Mouse (Mus musculus) heart, postnatal 36 days (tissue): ENCODE data around the gene Rnf38. TPM values are rescaled to one million over a fixed set of nuclear protein-coding genes. Genes with fewer than 3 reads are reported as not detected.

Source experiments
- DNase-seq, 2 experiments: peaks; one replicate each; pipeline ENCODE4 v3.0.0; 2021 to 2022
- intact Hi-C: fragments of 180-260 bp; cut with DNase I; formaldehyde crosslinking; loops from one replicate; pipeline ENCODE4 v1.15.1; 2025
- total RNA-seq, 2 experiments: library from RNA; stranded (reverse); gene quantifications; 2 replicates each; pipeline ENCODE4 v1.2.3; 2021

Rnf38 gene
- total RNA-seq, 2 experiments from 2014 or later: 32.0 to 36.4 TPM

DNA sequence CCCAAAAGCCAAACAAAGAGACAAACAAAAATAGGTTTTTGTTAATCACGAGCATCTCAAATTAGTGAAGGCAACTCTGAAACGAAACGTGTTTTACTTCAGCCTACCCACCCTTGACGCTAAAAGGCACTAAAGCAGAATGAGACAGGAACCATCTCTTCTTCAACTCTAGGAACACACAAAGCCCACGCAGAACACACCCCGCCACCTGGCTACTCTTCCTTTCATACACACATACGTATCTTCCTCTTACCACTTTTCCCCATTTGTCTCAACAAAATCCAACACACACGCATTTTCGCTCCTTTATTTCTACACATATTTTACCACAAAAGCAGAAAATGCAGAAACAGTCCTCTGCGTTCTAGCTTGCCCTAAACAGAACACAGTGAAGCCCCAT lies 8.5 kb downstream of the Rnf38 start:
- intact Hi-C loops: no loop called here
- DNase-seq: no peak

DNA sequence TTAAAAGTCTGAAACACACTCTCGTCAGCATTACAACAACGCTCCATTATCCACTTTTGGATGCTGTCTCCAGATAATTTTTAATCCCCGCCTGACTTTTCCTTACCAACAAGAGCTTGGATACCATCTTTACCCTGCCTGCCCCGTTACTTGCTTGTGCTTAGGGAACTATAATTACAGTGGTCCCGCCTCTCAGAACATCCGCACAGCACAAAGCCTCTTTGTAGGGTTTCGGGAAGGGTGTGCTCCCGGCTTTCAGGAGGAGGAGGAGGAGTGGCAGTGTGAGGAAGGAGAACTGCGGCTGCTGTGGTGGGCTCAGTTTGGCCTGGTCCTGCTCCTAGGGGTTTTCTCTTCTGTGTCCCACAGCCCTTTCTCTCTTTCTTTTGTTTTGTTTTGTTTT lies 9.4 kb downstream of the Rnf38 start:
- intact Hi-C loops: no loop called here
- no peak for DNase-seq

DNA sequence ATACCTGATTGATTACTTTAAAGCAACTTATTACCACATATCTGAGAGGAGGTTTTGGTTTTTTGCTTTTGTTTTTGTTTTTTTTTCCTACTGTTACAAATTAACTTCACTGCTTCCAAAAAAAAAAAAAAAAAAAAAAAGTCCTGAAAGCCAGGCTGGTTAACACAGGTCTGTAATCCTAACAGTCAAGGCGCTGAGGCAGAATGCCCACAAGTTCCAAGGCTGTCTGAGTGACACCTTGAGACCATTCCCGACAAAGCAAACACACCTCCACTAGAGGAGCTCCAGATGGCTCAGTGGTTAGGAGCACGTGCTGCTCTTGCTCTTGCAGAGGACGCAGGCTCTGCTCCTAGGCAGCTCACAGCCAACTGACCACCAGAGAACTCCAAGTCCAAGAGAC lies 10.1 kb downstream of the Rnf38 start:
- intact Hi-C loops: no loop called here
- DNase-seq: no peak

DNA sequence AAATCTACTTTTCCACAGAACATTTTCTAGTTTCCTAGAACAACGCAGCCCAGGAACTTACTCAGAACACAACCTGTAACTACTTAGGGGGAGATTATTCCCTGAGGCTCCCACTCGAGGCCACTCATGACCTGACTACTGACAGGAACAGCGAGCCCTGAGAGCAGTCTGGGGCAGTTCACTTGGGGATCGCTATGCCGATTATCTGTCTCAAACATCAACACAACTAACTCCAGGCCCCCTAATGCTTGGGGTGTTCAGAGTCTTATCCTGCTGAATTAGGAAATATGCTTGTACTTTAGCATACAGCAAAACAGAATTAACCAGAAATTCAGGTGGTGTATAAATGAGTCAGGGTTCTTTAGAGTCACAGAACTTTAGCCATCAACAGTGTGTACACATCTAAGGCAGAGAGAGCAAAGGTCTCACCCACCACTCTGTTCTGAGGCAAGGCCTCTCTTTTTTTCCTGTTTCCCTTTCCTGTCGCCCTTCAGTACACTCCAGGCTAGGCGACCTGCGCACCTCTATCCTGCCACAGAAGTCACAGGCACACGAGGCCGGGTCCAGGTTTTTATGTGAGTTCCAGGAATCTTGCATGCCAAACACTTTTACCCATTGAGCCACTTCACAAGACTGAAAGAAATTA lies 16.7 kb downstream of the Rnf38 start:
- no peak for DNase-seq
- intact Hi-C loops: no loop called here

DNA sequence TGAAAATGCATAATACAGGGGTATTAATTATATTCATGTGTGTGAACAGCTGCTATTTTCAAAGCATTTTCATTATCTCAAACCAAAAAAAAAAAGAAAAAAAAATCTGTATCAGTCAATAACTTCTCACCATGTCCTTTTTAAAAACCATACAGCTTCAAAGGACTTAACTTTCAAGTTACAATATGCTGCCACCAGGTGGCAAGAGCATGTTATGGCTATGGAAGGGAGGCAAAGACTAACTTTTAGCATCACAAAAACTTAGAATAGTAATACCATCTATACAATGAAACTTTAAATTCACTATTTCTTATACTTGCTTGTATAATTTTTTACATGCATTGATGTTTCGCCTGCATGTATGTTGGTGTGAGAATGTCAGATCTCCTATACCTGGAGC lies 33.6 kb downstream of the Rnf38 start:
- peak in 1 of 2 experiments; percentile 16 for DNase-seq
- intact Hi-C loops: no loop called here

DNA sequence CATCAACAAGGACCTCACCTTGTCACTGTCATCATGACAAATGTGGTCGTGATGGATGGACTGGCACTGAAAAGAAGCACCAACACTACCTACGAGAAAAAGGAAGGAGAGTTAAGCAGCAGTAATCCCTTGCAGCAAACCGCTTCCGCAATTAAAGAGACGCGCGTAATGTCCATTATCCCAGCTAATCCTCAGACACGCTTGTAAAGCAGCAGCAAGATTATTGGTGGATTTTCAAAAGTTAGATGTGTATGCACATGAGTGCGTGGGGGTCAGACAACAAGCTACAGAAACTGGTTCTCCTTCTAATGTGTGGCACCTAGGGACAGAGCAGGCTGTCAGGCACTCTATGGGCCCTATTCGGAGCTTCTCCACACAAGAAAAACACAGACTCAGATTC lies 46.2 kb downstream of the Rnf38 start:
- no peak for DNase-seq
- intact Hi-C loops: no loop called here

DNA sequence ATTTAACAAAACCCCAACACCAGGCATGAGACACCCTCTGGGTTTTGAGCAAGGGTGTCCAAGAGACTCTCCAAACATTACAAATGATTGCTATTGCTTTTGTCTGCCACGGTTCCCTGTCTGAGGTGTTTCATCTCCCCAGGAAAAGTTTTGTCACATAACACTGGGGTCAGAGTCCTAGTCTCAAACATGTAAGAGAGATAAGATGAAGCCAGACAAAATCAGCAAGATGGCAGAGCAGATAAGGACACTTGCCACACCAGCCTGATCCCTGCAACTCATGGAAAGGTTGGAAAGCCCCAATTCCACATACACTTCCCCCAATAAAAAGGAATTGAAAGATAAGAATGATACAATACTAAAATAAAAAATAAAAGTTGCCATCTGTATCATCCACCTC lies 49.7 kb downstream of the Rnf38 start:
- intact Hi-C loops: no loop called here
- no peak for DNase-seq

DNA sequence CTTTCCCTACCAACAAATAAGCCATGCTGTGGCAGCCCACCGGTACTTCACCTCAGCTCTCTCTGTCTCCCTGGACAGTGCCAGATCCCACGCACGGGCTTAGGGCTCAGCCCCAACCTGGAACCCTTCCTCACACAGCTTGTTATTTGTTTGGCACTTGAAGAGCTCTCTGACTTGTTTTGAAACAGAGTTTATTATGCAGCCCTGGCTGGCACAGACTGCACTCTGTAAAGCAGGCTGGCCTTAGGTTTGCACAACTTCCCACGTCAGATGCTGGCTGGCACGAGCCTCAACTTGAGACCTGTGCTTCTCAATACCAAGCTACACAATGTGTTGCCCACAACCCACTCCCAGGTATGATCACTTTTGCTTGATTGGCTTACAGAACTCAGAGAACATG lies 53.8 kb downstream of the Rnf38 start:
- DNase-seq: no peak
- intact Hi-C loops: no loop called here

DNA sequence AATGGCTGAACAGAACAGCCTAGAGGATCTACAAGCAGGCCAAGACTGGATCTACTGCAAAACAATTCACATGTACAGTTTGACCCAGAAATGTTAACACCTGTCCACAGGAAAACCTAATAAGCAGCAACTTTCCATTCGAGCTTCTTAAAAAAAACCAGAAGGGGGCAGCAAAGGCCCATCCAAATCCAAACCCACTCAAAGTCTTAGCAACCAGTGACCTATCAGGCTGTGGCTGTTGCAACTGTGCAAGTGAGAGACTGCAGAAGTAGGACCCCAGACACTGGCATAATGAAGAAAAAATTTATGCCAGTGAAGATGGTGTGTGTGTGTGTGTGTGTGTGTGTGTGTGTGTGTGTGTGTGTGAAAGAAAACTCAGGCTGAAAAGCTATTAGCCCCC lies 60.4 kb downstream of the Rnf38 start:
- intact Hi-C loops: loop anchor here (1.0 to 2.0 kb wide), 2 partner anchors 30 to 119 kb away; no protein-coding TSS in a partner anchor
- DNase-seq: peak; percentile 45 to 53

DNA sequence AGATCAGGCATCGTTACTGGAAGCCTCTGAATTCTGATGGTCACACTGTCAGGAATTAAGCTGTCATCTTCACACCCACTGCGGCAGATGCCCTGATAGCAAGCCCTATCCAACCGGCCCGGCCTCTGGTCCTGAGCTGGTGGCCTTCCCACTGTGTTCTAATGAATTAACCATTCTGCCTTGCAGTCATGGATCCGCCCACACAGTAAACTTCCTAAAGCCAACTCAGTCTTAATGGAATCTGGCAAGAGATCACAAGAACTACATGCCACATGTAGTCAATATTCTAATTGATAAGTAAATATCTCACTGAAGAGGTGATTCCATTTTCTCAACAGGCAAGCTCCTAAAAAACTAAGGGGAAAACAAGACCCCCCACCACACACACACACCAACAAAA lies 60.9 kb downstream of the Rnf38 start:
- intact Hi-C loops: loop anchor here (1.0 to 2.0 kb wide), 2 partner anchors 30 to 120 kb away; no protein-coding TSS in a partner anchor
- no peak for DNase-seq

DNA sequence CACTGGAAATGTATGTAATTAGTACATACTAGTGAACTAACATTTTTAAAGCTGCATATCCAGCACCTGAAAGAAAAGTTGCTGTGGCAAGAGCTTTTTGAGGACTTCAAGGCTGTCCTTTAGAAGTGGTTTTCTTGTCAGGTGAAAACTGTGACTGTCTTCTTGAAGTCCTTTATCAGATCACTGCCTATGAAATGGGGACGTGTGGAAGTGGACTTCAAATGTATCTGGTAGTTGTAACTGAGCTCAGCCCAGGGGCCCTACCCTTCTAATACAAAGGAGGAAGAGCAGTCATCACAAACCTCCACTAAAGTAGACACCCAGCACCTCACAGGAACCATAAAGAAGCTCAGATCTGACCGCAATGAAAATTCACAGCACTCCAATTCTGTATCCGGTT lies 63.7 kb downstream of the Rnf38 start:
- DNase-seq: no peak
- intact Hi-C loops: no loop called here

DNA sequence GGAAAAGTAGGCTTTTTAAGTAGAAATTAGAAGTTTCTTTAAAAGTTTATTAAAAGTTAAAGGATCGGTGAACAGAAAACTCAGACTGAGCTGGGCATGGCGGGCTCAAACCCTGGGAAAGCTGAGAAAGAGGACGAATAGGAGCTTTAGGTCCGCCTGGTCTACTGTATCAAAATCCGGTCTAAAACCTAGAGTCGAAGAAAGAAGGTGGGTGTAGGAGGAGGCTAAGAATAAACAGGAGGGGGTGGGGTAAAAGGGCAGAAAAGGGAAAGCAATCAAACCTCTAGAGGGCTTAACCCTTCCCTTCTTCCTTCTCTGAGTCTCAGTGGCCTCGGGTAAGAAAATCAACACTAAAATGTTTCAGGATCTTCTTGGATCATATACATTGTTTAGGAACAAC lies 64.8 kb downstream of the Rnf38 start:
- DNase-seq: peak in 1 of 2 experiments; percentile 8
- intact Hi-C loops: no loop called here

DNA sequence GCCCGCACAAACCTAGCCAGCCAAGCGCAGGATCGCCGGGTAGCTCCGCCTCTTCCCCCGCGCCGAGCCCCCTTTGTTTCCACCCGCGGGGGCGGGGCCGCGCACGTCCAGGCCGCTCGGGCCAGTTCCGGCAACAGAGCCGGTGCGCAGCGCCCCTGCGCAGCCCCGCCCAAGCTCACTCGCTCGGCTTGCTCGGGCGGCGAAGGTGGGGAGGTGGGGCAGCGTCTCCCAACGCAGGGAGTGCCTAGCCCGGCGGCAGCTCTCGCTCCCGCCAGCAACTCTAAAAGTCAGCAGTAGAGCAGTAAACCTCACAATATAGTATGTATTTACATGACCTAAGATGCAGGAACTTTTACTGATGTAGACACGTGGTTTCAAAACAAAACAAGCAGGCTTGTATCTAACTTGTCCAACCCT lies 65.3 kb downstream of the Rnf38 start:
- intact Hi-C loops: no loop called here

DNA sequence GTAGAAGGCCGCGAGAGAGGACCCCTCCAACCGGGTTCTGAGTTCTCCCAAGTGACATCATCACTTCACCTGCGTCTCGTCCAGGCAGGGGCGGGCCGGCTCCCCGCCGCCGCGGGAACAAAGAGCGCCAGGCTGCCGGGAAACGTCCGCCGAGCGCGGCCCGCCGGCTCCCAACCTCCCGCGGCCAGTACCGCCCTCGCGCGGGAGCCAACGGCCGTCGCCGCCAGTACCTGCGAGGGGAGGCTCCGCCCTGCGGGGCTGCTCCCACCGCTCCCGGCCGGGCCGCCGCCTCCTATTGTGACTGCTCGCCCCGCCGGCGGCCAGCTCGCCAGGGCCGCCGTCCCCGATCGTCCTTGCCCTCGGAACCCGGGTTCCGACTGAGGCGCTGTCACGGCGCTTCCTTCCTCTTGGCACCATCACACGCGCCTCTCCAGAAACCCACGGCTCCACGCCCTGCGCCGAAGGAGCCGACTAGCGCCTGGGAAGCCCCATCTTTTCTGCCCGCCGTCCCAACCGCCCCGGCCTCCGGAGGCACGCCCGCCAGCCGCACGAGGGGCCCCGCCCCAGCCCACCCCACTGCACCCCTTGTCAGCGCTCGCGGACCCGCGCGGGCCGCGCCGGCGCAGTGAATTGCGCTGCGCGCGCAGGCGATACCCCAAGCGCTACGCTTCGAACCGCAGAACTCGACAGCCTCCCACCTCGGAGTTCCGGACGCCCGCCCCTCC lies 66.0 kb downstream of the Rnf38 start:
- DNase-seq: peak; percentile 80 to 84
- intact Hi-C loops: loop anchor here (2.0 kb wide), 2 partner anchors 67 to 101 kb away; no protein-coding TSS in a partner anchor

More for the DNA sequence above, 65.3 kb downstream of the Rnf38 start:
- DNase-seq: peak; percentile 94 to 95

DNA sequence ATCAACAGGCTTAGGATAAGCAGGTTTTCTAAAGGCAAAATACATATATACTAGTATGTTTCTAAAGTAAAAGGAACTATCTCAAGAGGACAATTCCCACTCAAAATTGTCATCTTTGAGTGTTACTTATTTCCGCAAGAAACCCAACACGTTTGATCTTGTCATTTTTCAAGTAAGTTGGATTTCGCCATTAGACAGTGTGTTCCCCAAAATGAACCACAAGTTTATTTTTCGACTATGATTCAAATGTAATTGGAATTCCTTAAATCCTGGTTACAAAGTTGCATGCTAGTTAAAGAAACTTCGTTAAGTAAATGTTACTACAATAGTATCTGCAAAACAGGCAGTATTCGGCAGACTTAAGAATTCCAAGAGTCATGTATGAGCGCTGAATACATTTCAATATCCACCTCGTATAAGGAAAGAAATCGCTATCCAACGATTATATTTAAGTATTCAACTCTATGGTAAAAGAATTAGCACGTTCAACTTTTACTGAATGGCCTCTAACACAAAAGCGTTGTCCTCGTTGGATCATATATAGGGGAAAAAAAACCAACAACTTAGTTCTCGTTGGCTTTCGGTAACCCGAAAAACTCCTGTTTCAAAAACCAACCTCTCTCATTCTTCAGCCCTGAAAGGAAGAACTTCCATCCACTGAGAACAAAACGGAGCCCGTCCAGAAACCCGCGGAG lies 66.7 kb downstream of the Rnf38 start:
- intact Hi-C loops: loop anchor here (2.0 kb wide), 2 partner anchors 68 to 100 kb away; no protein-coding TSS in a partner anchor
- no peak for DNase-seq

DNA sequence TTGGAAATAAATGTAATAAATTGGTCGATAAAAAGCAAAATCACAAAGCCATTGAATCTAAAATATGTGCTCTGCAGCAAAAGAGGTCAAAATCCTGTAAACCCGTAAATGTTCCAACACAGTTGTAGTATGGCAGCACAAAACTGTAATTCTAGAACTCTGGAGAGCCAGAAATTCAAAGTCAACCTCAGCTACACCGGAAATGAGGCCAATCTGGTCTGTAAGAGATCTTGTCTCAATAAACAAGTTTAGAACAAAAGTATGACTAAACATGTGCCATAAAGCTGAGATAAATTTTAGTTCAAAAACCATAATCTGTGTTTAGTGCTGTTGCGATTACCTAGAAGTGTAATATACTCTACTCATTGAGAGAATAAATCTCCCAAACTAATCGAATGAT lies 69.0 kb downstream of the Rnf38 start:
- DNase-seq: no peak
- intact Hi-C loops: no loop called here

DNA sequence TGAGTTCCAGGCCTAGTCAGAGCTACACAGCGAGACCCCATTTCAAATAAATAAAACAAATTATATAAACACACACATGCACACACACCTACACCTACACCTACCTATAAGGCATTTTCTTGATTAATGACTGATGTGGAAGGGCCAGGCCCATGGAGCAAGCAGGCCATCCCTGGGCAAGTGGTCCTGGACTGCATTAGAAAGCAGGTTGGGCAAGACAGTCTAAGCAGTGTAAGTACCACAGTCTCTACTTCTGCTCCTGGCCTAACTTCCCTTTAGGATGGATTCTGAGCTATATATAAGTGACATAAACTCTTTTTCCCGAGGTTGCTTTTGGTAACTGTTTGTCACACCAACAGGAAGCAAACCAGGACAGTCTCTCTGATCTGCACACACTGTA lies 70.6 kb downstream of the Rnf38 start:
- DNase-seq: no peak
- intact Hi-C loops: no loop called here

DNA sequence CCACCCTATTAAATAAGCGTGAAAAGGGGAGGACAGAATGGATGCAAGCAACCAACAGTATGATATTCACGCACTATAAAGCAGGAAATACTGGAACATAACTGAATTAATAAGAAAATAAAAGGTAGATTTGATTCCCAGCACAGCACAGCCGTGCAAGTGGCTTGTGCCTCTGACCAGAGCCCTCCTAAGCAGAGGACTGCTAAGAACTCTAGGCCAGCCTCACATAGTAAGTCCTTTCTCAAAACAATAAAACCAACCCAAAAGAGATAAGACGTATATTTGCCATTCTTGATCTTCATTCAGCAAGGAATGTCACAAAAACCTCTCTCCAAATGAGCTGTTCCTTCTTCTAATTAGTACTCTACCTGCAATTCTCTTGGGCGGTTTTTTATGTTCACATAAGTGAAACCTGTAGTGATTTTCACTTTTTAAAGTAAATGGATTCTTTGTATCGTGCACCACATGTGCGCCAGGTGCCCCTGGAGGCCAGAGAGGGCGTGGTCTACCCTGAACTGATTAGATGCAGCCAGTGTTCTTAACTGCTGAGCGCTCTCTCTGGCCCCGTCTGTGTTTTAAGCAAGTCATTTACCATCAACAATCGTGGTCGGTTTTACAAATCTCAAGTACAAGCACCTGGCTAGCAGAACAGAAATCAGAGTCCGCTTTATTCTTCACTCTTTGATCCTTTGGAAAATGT lies 72.4 kb downstream of the Rnf38 start:
- no peak for DNase-seq
- intact Hi-C loops: no loop called here

DNA sequence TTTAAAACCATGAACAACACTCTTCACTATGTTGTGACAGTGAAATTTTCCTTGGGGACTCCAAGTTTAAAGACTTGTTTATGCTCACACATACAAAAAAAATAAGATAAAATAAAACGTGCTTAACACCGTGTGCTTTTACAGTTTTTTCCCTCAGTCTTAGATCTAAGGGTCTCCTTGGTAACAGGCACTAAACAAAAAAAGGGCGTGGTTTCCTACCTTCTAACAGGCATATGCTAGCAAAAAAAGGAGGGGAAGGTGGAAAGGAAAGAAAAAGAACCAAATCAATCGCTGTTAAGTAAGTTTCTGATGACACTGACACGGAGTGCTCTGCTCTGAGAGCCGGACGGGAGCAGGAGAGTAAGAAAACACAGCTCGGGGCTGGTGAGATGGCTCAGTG lies 73.8 kb downstream of the Rnf38 start:
- intact Hi-C loops: no loop called here
- no peak for DNase-seq

DNA sequence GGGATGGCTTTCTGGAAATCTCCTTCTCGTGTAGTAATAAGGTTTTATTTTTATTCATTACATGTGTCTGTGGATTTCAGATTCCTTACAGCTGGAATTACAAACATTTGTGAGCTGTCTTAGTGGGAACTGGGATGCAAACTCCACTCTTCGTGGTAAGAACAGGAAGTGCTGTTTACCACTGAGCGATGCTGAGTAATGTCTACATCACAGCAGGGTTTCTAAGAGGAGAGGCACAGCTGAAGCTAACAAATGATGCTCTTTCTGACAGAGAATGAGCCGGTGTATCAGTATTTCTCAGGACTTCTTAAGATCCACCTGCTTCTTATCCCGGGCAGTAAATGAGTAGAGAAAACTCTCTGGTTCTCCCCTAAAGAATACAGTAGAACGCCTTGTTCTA lies 77.1 kb downstream of the Rnf38 start:
- no peak for DNase-seq
- intact Hi-C loops: no loop called here

DNA sequence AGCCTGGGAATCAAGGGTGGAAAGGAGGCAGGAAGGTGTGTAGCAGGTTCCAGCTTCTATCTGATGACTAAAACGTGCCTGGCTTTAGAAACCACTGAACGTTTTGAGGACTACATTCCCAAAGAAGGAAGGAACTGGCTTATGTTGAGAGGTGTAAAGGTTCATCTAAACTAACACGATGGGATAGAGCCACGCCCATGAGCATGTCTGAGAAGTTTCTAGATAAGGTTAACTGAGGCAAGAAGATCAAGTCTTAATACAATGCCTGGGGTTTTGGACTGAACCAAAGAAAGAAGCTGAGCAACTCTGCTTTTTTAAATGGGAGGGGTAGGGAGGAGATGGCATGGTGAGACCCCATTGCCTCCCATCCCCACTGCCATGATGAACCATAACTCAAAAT lies 78.7 kb downstream of the Rnf38 start:
- intact Hi-C loops: no loop called here
- DNase-seq: no peak
